ENCODE assay signal across 17 mouse cellular contexts in genomic region chr16:46531023-46531422, GRCm38 (mm10). TPM values are rescaled to one million over a fixed set of nuclear protein-coding genes. Genes with fewer than 3 reads are reported as not detected.
A peak's percentile ranks its signal among the peaks of the same experiment; 100 is the strongest.
DNase-seq lines count a peak whose midpoint lies in the region; ATAC-seq and TF ChIP-seq lines count a peak whose summit lies in the region.
"Had no signal": no experiment of that assay in that cellular context is flagged by ENCODE, and none has a peak within 500 bp of the region (broad histone marks: within the 10 kb centered on the region; RNA-seq: fewer than 3 reads in every experiment).

No protein-coding gene starts in this region.

- no peak for TF ChIP-seq CTCF in CH12.LX (conservative IDR thresholded peaks at IDR 0.05 in 1 of 2, IDR thresholded peaks at IDR 0.05 in 1 of 2; ENCODE audit: low read depth in 2 of 2, low read length in 2 of 2)

- no peak for TF ChIP-seq POLR2A in CH12.LX (IDR thresholded peaks at IDR 0.05; ENCODE audit: low read depth, low read length)

- peak; percentile 6 for DNase-seq in CH12.LX (ENCODE audit: extremely low read depth)
- DNase-seq in forebrain, embryonic 14.5 days (ENCODE audit: low spot score), result peak; percentile 46
- no peak for DNase-seq in kidney, adult 9 months
- no peak for DNase-seq in urinary bladder, postnatal 4 days (ENCODE audit: low spot score in 2 of 2)
- DNase-seq in adrenal gland, postnatal 10 days, result no peak
- DNase-seq: adrenal gland, adult 2 months; B cell, adult 2 months; cerebellum, adult 8-10 months; liver, postnatal 0 days; thymus, adult 18-20 months had no signal

- no peaks in the 10 kb centered on the region for H3K4me1 ChIP-seq in CH12.LX (ENCODE audit: control insufficient read depth in 1 of 2, insufficient read depth in 2 of 2)
- H3K4me1 ChIP-seq in forebrain, embryonic 14.5 days (ENCODE audit: control insufficient read depth, insufficient read depth, low read length), result no peaks in the 10 kb centered on the region
- H3K4me1 ChIP-seq in hindbrain, embryonic 15.5 days (replicated peaks), result 0 out of 2 replicates have a peak, but pooled peaks cover 5% of the 10 kb centered on the region
- H3K4me1 ChIP-seq in midbrain, embryonic 16.5 days (ENCODE audit: control insufficient read depth, insufficient read depth, low read length), result peaks cover 7% of the 10 kb centered on the region; the same call in 1 of the 2 replicates
- H3K4me1 ChIP-seq in intestine, embryonic 15.5 days (replicated peaks), result no peaks in the 10 kb centered on the region
- H3K4me1 ChIP-seq: heart, embryonic 15.5 days; limb, embryonic 15.5 days had no signal

- H3K79me2 ChIP-seq in CH12.LX (replicated peaks; ENCODE audit: control insufficient read depth, extremely low read depth, insufficient read depth, poor library complexity, severe bottlenecking), result no peaks in the 10 kb centered on the region

- dilution Hi-C loops in CH12.LX (cut with MboI; ENCODE audit: extremely low pct_ligation_motif_present, extremely low pct_unique_long_range_greater_than_20kb, low sequenced_read_pairs), result no loop called here

- in situ Hi-C loops in CH12.LX (cut with MboI; ENCODE audit: low pct_ligation_motif_present, low pct_unique_long_range_greater_than_20kb, low sequenced_read_pairs), result no loop called here

- peaks cover 36% of the 10 kb centered on the region for H3K9me3 ChIP-seq in CH12.LX (replicated peaks; ENCODE audit: low read length)
- H3K9me3 ChIP-seq in forebrain, embryonic 14.5 days (replicated peaks; ENCODE audit: control insufficient read depth, low read length), result no peaks in the 10 kb centered on the region
- no peaks in the 10 kb centered on the region for H3K9me3 ChIP-seq in hindbrain, embryonic 15.5 days
- no peaks in the 10 kb centered on the region for H3K9me3 ChIP-seq in midbrain, embryonic 16.5 days (replicated peaks; ENCODE audit: control insufficient read depth, low read length, poor library complexity, severe bottlenecking)
- no peaks in the 10 kb centered on the region for H3K9me3 ChIP-seq in intestine, embryonic 15.5 days
- H3K9me3 ChIP-seq: heart, embryonic 15.5 days; limb, embryonic 15.5 days had no signal

- WGBS in forebrain, embryonic 14.5 days, result 30% methylated on average over 3 of the region's 3 CpGs
- 47% methylated on average over 3 of the region's 3 CpGs for WGBS in hindbrain, embryonic 15.5 days
- 34% methylated on average over 3 of the region's 3 CpGs for WGBS in midbrain, embryonic 16.5 days
- WGBS in intestine, embryonic 15.5 days, result 68% methylated on average over 3 of the region's 3 CpGs

- no peak for TF ChIP-seq EP300 in CH12.LX (IDR thresholded peaks at IDR 0.05; ENCODE audit: low read length)

- ATAC-seq in forebrain, embryonic 14.5 days, result peak; percentile 65; the same call in 1 of the 2 replicates
- peak; percentile 71; the same call in 1 of the 2 replicates for ATAC-seq in hindbrain, embryonic 15.5 days (ENCODE audit: low FRiP score, low read depth)
- peak; percentile 94 for ATAC-seq in midbrain, embryonic 16.5 days
- no peak for ATAC-seq in intestine, embryonic 15.5 days
- ATAC-seq: liver, postnatal 0 days had no signal

- no peak overlapping the region for H3K4me3 ChIP-seq in CH12.LX (replicated peaks in 1 of 3; ENCODE audit: low read depth in 2 of 3, low read length in 2 of 3, poor library complexity in 1 of 3)
- no peak overlapping the region for H3K4me3 ChIP-seq in forebrain, embryonic 14.5 days (ENCODE audit: low read depth, low read length)
- H3K4me3 ChIP-seq in hindbrain, embryonic 15.5 days, result no peak overlapping the region
- H3K4me3 ChIP-seq in midbrain, embryonic 16.5 days (ENCODE audit: low read depth, low read length), result no peak overlapping the region
- H3K4me3 ChIP-seq in intestine, embryonic 15.5 days (replicated peaks), result no peak overlapping the region
- H3K4me3 ChIP-seq: heart, embryonic 15.5 days; limb, embryonic 15.5 days had no signal

- no peak overlapping the region for H3K27ac ChIP-seq in CH12.LX (ENCODE audit: insufficient read depth, low read depth)
- H3K27ac ChIP-seq in forebrain, embryonic 14.5 days (ENCODE audit: low read depth, low read length), result no peak overlapping the region
- no peak overlapping the region for H3K27ac ChIP-seq in hindbrain, embryonic 15.5 days (replicated peaks)
- H3K27ac ChIP-seq in midbrain, embryonic 16.5 days (ENCODE audit: low read length), result no peak overlapping the region
- no peak overlapping the region for H3K27ac ChIP-seq in intestine, embryonic 15.5 days
- H3K27ac ChIP-seq: heart, embryonic 15.5 days; kidney, postnatal 0 days; limb, embryonic 15.5 days had no signal

- H3K9ac ChIP-seq in CH12.LX (ENCODE audit: insufficient read depth, low read depth), result no peak overlapping the region
- H3K9ac ChIP-seq in forebrain, embryonic 14.5 days (ENCODE audit: low read length), result no peak overlapping the region
- no peak overlapping the region for H3K9ac ChIP-seq in hindbrain, embryonic 15.5 days
- H3K9ac ChIP-seq in midbrain, embryonic 16.5 days (ENCODE audit: low read depth, low read length), result no peak overlapping the region
- H3K9ac ChIP-seq in intestine, embryonic 15.5 days, result no peak overlapping the region
- H3K9ac ChIP-seq: heart, embryonic 15.5 days; limb, embryonic 15.5 days; liver, postnatal 0 days had no signal

- no peaks in the 10 kb centered on the region for H3K36me3 ChIP-seq in CH12.LX (replicated peaks in 1 of 2; ENCODE audit: control insufficient read depth in 1 of 2, insufficient read depth in 1 of 2, low read length in 1 of 2)
- H3K36me3 ChIP-seq in forebrain, embryonic 14.5 days (ENCODE audit: control insufficient read depth, insufficient read depth, low read length), result no peaks in the 10 kb centered on the region
- H3K36me3 ChIP-seq in hindbrain, embryonic 15.5 days, result no peaks in the 10 kb centered on the region
- no peaks in the 10 kb centered on the region for H3K36me3 ChIP-seq in midbrain, embryonic 16.5 days (ENCODE audit: control insufficient read depth, insufficient read depth, low read length)
- no peaks in the 10 kb centered on the region for H3K36me3 ChIP-seq in intestine, embryonic 15.5 days
- H3K36me3 ChIP-seq: heart, embryonic 15.5 days; limb, embryonic 15.5 days had no signal

- no peaks in the 10 kb centered on the region for H3K27me3 ChIP-seq in CH12.LX (replicated peaks)
- no peaks in the 10 kb centered on the region for H3K27me3 ChIP-seq in forebrain, embryonic 14.5 days (replicated peaks; ENCODE audit: control insufficient read depth, insufficient read depth, low read length)
- H3K27me3 ChIP-seq in hindbrain, embryonic 15.5 days, result no peaks in the 10 kb centered on the region
- H3K27me3 ChIP-seq in midbrain, embryonic 16.5 days (ENCODE audit: control insufficient read depth, insufficient read depth, low read depth, low read length), result no peaks in the 10 kb centered on the region
- H3K27me3 ChIP-seq in intestine, embryonic 15.5 days (replicated peaks), result no peaks in the 10 kb centered on the region
- H3K27me3 ChIP-seq: heart, embryonic 15.5 days; limb, embryonic 15.5 days had no signal

- TF ChIP-seq RAD21 in CH12.LX (IDR thresholded peaks at IDR 0.05; ENCODE audit: low read depth, low read length), result no peak

- no peak overlapping the region for H3K4me2 ChIP-seq in CH12.LX (ENCODE audit: insufficient read depth, low read depth, poor library complexity, severe bottlenecking)
- no peak overlapping the region for H3K4me2 ChIP-seq in forebrain, embryonic 14.5 days (ENCODE audit: low read length)
- H3K4me2 ChIP-seq in hindbrain, embryonic 15.5 days, result no peak overlapping the region
- no peak overlapping the region for H3K4me2 ChIP-seq in midbrain, embryonic 16.5 days (ENCODE audit: low read length)
- H3K4me2 ChIP-seq in intestine, embryonic 15.5 days (replicated peaks), result no peak overlapping the region
- H3K4me2 ChIP-seq: heart, embryonic 15.5 days; limb, embryonic 15.5 days had no signal

TF ChIP-seq in CH12.LX, 34 proteins besides CTCF, POLR2A, EP300 and RAD21:
- TF ChIP-seq ELF1 (IDR thresholded peaks at IDR 0.05; ENCODE audit: low read depth, low read length) (no peak), CHD1 (IDR thresholded peaks at IDR 0.05; ENCODE audit: low read depth, low read length) (no peak), USF1 (IDR thresholded peaks at IDR 0.05; ENCODE audit: low read depth, low read length) (no peak), ZKSCAN1 (IDR thresholded peaks at IDR 0.05; ENCODE audit: borderline replicate concordance, low read depth, low read length) (no peak), HCFC1 (IDR thresholded peaks at IDR 0.05; ENCODE audit: low read depth, low read length) (no peak), E2F4 (IDR thresholded peaks at IDR 0.05; ENCODE audit: insufficient replicate concordance, low read depth, low read length) (no peak), JUND (conservative IDR thresholded peaks at IDR 0.05; ENCODE audit: low read depth, low read length) (no peak), UBTF (IDR thresholded peaks at IDR 0.05; ENCODE audit: low read depth, low read length) (no peak), SIN3A (IDR thresholded peaks at IDR 0.05; ENCODE audit: low read length) (no peak), ZC3H11A (IDR thresholded peaks at IDR 0.05; ENCODE audit: low read depth, low read length) (no peak), MYC (IDR thresholded peaks at IDR 0.05; ENCODE audit: low read depth, low read length) (no peak), NRF1 (IDR thresholded peaks at IDR 0.05; ENCODE audit: low read depth, low read length) (no peak), IRF4 (IDR thresholded peaks at IDR 0.05; ENCODE audit: low read depth, low read length) (no peak), PAX5 (IDR thresholded peaks at IDR 0.05; ENCODE audit: low read length) (no peak), GABPA (IDR thresholded peaks at IDR 0.05; ENCODE audit: insufficient replicate concordance, low read depth, low read length) (no peak), ETS1 (conservative IDR thresholded peaks at IDR 0.05; ENCODE audit: low read depth, low read length) (no peak), MAFK (IDR thresholded peaks at IDR 0.05; ENCODE audit: insufficient replicate concordance, low read length) (no peak), SMC3 (IDR thresholded peaks at IDR 0.05; ENCODE audit: low read depth, low read length) (no peak), KAT2A (IDR thresholded peaks at IDR 0.05; ENCODE audit: insufficient replicate concordance, low read length) (no peak), USF2 (conservative IDR thresholded peaks at IDR 0.05; ENCODE audit: low read depth, low read length) (no peak)

RNA-seq across cellular contexts. Expression of gene Nectin3, which starts 32.7 kb away (rescaled TPM):
- total RNA-seq in CH12.LX (2012; rRNA removed), result not detected in 2 replicates
- total RNA-seq in CH12.LX (2014; rRNA removed), result not detected in 2 replicates
- polyA plus RNA-seq in CH12.LX (2012; ENCODE audit: insufficient read length, low read depth), result not detected in 2 replicates
- 10.2 and 13.6 TPM in 2 replicates for polyA plus RNA-seq in forebrain, embryonic 14.5 days (2014; fragmentation: Nextera tagmentation; extraction: Ambion mirVana)
- polyA plus RNA-seq in hindbrain, embryonic 15.5 days (2015; fragmentation: Nextera tagmentation; extraction: Ambion mirVana), result 28.9 and 35.6 TPM in 2 replicates
- polyA plus RNA-seq in midbrain, embryonic 16.5 days (2015; fragmentation: Nextera tagmentation; extraction: Ambion mirVana), result 17.4 and 23.3 TPM in 2 replicates
- total RNA-seq in adrenal gland, postnatal 10 days (2021), result 10 to 100 TPM; 26.1 to 28.5 TPM
- 43.6 and 44.9 TPM in 2 replicates for polyA plus RNA-seq in intestine, embryonic 15.5 days (2015; fragmentation: Nextera tagmentation; extraction: Ambion mirVana)
- total RNA-seq: monocyte, adult 5-6 weeks had no signal

Comparison
In these comparisons a context has a peak if more than half of its experiments do, and no peak if none do; other contexts are left out.
1. DNase-seq: peak in CH12.LX (single experiment) and forebrain, embryonic 14.5 days (single experiment); none in kidney, adult 9 months (single experiment), urinary bladder, postnatal 4 days (0 of 2) and adrenal gland, postnatal 10 days (single experiment).
2. RNA of gene Nectin3, which starts 32.7 kb away (polyA plus RNA-seq): 43.6 to 44.9 TPM in intestine, embryonic 15.5 days, 28.9 to 35.6 TPM in hindbrain, embryonic 15.5 days, 17.4 to 23.3 TPM in midbrain, embryonic 16.5 days and 10.2 to 13.6 TPM in forebrain, embryonic 14.5 days; not detected in CH12.LX; every median in the first group is over 10 times any median in the second.